Mouse (Mus musculus): ENCODE measurements at regions not wholly inside any gene's neighbourhood (a gene's known extent, or its start where the extent isn't known, plus 50 kb on each side); places are given as distances from the start of the nearest gene placed in this dataset.

DNA sequence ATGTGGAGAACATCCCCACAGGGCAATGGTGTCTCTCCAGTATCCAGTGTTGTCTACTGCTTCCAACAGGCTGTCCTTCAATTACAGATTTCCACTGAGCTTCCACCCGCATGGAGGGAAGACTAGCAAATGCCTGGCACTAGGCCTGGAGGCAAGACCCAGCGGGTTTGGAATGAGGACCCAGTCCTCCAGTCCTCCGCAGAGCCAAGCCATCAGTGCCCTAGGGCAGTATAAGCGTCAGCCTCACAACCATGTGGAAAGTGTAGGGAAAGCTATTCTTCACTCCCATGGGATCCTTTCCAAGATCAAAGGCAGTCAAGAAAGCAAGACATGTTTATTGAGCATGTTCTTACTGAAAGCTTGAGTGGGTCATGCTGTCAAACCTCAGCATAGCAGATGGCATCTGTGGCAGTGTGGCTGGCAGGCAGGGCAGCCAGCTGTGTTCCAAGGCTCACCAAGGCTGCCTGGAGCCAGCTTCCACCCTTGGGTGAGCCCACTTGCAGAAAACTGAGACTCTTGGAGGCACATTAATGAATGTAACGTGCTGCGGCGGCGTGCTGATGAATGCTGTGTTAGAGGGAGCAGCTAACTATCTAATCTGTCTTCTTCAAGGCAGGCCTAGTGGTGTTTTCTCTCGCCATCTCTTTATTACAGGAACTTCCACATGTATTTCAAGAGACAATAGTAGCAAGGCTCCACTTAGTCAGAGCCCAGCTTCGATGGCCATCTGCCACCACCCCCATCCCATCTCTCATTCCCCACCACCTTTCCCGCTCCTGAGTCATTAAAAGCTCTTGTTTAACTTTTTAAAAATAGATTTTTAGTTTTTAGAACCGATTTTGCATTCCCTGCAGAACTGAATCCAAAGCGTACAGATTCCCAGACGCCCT is 109.3 kb upstream of the Rybp start:
- Histone ChIP-seq H3K4me1 (ENCODE audit: control insufficient read depth, insufficient read depth, low read length) (no peaks in the 10 kb centered on the region), H3K27ac (ENCODE audit: low read depth, low read length) (no peak overlapping the region), H3K4me3 (ENCODE audit: low read depth, low read length) (no peak overlapping the region), H3K9me3 (ENCODE audit: control insufficient read depth, low read length) (no peaks in the 10 kb centered on the region), H3K9ac (replicated peaks; ENCODE audit: low read depth, low read length) (no peak overlapping the region), H3K36me3 (ENCODE audit: control insufficient read depth, insufficient read depth, low read length) (no peaks in the 10 kb centered on the region), H3K27me3 (ENCODE audit: control insufficient read depth, insufficient read depth, low read length) (no peaks in the 10 kb centered on the region), H3K4me2 (ENCODE audit: low read depth, low read length) (no peak overlapping the region)
- 64% methylated on average over 14 of the region's 14 CpGs for WGBS
- no peak for ATAC-seq (ENCODE audit: low read depth)

DNA sequence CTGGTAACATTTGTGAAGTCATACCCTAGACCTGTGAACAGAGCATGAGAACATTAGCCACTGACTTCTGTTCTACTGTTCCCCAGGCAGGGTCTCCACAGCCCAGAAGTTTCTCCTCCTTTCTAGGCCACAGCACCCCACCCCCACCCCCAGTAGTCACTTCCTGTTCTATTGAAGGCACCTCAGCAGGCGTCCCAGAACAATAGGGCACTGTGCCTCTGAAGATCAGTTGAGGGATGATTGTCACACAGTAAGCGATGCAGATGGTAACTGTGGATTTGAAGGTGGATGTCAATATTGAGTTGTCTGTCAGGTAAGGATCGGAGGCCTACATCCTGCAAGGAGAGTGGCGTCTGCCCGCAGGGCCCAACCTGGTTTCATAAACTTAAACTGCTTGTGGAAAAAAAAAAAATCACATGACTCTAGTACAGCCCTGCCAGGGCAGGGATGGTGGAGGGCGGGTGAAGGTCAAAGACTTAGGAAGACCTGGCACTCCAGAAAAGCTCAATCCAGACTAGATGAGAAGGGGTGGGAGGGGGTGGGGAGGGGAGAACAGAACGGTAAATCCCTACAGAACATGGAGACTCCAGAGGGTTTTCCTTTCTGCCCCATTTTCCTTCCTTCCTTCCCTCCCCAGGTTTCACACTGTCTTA is 103.1 kb upstream of the Rybp start:
- WGBS = 70% methylated on average over 7 of the region's 7 CpGs
- Histone ChIP-seq H3K4me1 (ENCODE audit: control insufficient read depth, insufficient read depth, low read length) (no peaks in the 10 kb centered on the region), H3K4me2 (ENCODE audit: low read depth, low read length) (no peak overlapping the region), H3K27me3 (ENCODE audit: control insufficient read depth, insufficient read depth, low read length) (no peaks in the 10 kb centered on the region), H3K9ac (replicated peaks; ENCODE audit: low read depth, low read length) (no peak overlapping the region), H3K4me3 (ENCODE audit: low read depth, low read length) (no peak overlapping the region), H3K9me3 (ENCODE audit: control insufficient read depth, low read length) (no peaks in the 10 kb centered on the region), H3K36me3 (ENCODE audit: control insufficient read depth, insufficient read depth, low read length) (no peaks in the 10 kb centered on the region), H3K27ac (ENCODE audit: low read depth, low read length) (no peak overlapping the region)
- no peak for ATAC-seq (ENCODE audit: low read depth)

DNA sequence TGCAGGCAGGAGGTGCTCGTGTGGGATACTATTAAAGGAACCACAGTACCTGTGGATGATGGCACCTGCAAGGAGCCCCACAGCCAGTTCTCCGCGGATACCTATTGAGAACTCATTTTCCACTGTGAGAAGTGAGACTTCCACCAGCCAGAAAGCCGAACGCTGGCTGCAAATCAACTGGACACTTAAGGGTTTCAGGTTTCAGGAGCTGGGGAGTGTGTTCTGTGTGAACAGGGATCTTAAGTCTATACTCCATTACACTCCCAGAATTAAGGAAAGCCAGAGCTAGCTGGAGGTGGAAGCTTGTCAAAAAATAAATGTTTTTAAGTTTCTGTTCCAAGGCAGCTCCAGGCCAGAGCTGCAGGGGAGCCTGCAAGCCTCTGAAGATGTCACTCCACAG is 99.8 kb upstream of the Rybp start:
- no peak overlapping the region for H3K9ac ChIP-seq (replicated peaks; ENCODE audit: low read depth, low read length)
- H3K27me3 ChIP-seq (ENCODE audit: control insufficient read depth, insufficient read depth, low read length) = no peaks in the 10 kb centered on the region
- H3K4me2 ChIP-seq (ENCODE audit: low read depth, low read length) = no peak overlapping the region
- no peak overlapping the region for H3K27ac ChIP-seq (ENCODE audit: low read depth, low read length)
- H3K4me3 ChIP-seq (ENCODE audit: low read depth, low read length) = no peak overlapping the region
- 16% methylated on average over 5 of the region's 5 CpGs for WGBS
- no peaks in the 10 kb centered on the region for H3K4me1 ChIP-seq (ENCODE audit: control insufficient read depth, insufficient read depth, low read length)
- no peak for ATAC-seq (ENCODE audit: low read depth)
- no peaks in the 10 kb centered on the region for H3K36me3 ChIP-seq (ENCODE audit: control insufficient read depth, insufficient read depth, low read length)
- H3K9me3 ChIP-seq (ENCODE audit: control insufficient read depth, low read length) = no peaks in the 10 kb centered on the region

DNA sequence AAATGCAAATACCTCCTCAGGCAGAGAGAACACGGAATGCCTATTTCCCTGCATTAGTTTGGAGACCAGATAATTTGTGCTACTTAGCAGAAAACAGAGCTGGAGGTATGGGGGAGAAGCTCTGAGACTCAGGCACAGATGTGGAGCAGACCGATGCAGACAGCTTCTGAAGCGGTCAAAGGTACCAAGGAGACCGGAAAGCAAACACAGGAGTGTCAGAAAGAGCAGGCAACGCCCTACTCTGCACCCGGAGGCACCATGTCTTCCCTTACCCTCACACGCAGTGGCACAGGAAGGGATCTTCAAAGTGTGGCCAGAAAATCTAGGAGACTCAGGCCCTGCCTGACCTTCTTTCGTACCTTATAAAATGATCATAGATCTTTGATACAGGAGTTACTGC is 98.4 kb upstream of the Rybp start:
- Histone ChIP-seq H3K4me2 (ENCODE audit: low read depth, low read length) (no peak overlapping the region), H3K27me3 (ENCODE audit: control insufficient read depth, insufficient read depth, low read length) (no peaks in the 10 kb centered on the region), H3K36me3 (ENCODE audit: control insufficient read depth, insufficient read depth, low read length) (no peaks in the 10 kb centered on the region), H3K4me1 (ENCODE audit: control insufficient read depth, insufficient read depth, low read length) (no peaks in the 10 kb centered on the region), H3K27ac (ENCODE audit: low read depth, low read length) (no peak overlapping the region), H3K9ac (replicated peaks; ENCODE audit: low read depth, low read length) (no peak overlapping the region), H3K9me3 (ENCODE audit: control insufficient read depth, low read length) (no peaks in the 10 kb centered on the region), H3K4me3 (ENCODE audit: low read depth, low read length) (no peak overlapping the region)
- WGBS = 67% methylated on average over 8 of the region's 8 CpGs
- ATAC-seq (ENCODE audit: low read depth) = no peak

DNA sequence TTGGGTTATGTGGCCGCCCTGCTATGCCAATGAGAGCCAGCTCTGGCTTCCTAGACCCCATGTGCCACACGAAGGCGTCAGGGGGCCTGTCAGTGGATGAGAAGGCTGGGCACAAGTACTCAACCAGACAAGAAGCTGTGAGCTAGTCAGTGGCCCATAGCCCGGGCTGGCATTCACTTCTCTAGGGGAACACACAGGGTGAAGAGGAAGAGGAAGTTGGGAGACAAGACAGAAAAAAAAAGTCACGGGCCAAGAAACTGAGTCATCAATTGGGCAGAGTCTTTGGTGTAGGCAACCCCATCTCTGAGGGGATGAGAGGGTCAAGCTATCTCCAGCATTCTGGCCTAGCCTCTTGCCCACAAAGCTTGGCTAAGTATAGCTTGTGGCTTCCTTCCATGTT is 93.8 kb upstream of the Rybp start:
- no peak for ATAC-seq (ENCODE audit: low read depth)
- WGBS = 78% methylated on average over 5 of the region's 5 CpGs
- H3K36me3 ChIP-seq (ENCODE audit: control insufficient read depth, insufficient read depth, low read length) = no peaks in the 10 kb centered on the region
- H3K4me3 ChIP-seq (ENCODE audit: low read depth, low read length) = no peak overlapping the region
- no peak overlapping the region for H3K9ac ChIP-seq (replicated peaks; ENCODE audit: low read depth, low read length)
- H3K27me3 ChIP-seq (ENCODE audit: control insufficient read depth, insufficient read depth, low read length) = no peaks in the 10 kb centered on the region
- peaks cover 9% of the 10 kb centered on the region; the same call in 1 of the 2 replicates for H3K4me1 ChIP-seq (ENCODE audit: control insufficient read depth, insufficient read depth, low read length)
- no peak overlapping the region for H3K4me2 ChIP-seq (ENCODE audit: low read depth, low read length)
- no peaks in the 10 kb centered on the region for H3K9me3 ChIP-seq (ENCODE audit: control insufficient read depth, low read length)
- H3K27ac ChIP-seq (ENCODE audit: low read depth, low read length) = no peak overlapping the region

DNA sequence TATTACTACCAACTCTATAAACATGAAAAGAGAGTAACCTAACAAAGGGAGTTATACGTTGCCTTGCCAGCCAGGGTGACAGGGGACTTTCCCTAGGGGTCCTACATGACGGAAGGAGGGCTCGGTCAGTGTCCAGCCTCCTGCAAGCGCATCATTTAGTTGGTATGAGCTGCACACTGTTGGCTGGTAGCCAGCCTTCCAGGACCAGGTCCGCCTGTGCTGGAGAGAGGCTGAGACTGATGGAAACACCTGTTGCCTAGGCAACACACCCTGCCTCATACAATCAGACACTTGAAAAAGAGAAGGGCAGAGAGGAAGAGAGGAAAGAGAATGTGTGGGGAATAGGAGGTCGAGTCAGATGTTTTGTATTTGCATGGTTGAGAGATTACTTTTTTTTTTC is 93.3 kb upstream of the Rybp start:
- no peaks in the 10 kb centered on the region for H3K9me3 ChIP-seq (ENCODE audit: control insufficient read depth, low read length)
- H3K36me3 ChIP-seq (ENCODE audit: control insufficient read depth, insufficient read depth, low read length) = no peaks in the 10 kb centered on the region
- H3K4me1 ChIP-seq (ENCODE audit: control insufficient read depth, insufficient read depth, low read length) = peaks cover 9% of the 10 kb centered on the region; the same call in 1 of the 2 replicates
- H3K27me3 ChIP-seq (ENCODE audit: control insufficient read depth, insufficient read depth, low read length) = no peaks in the 10 kb centered on the region
- H3K9ac ChIP-seq (replicated peaks; ENCODE audit: low read depth, low read length) = no peak overlapping the region
- peak; percentile 84 for ATAC-seq (ENCODE audit: low read depth)
- H3K4me2 ChIP-seq (ENCODE audit: low read depth, low read length) = no peak overlapping the region
- 8% methylated on average over 6 of the region's 6 CpGs for WGBS
- no peak overlapping the region for H3K4me3 ChIP-seq (ENCODE audit: low read depth, low read length)
- no peak overlapping the region for H3K27ac ChIP-seq (ENCODE audit: low read depth, low read length)

DNA sequence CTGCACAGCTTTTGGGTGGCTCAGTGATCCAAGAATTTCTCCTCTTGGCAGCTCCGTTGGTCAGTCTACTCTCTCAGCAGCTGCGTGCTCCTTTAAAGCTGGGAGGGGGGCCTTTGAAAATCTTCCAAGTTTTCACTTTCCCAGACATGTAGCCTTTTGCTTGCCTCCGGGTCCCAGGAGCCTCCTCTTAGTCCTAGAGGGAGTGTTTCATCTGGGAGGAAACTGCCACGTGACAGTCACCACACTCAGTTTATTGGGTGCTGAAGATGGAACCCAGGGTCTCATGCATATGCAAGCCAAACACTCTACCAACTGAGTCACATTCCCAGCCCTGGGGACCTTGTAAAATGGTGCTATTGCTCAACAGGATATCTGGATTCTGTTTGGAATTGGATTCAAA is 92.5 kb upstream of the Rybp start:
- H3K27ac ChIP-seq (ENCODE audit: low read depth, low read length) = no peak overlapping the region
- H3K4me1 ChIP-seq (ENCODE audit: control insufficient read depth, insufficient read depth, low read length) = peaks cover 9% of the 10 kb centered on the region; the same call in 1 of the 2 replicates
- H3K9me3 ChIP-seq (ENCODE audit: control insufficient read depth, low read length) = no peaks in the 10 kb centered on the region
- H3K9ac ChIP-seq (replicated peaks; ENCODE audit: low read depth, low read length) = no peak overlapping the region
- no peaks in the 10 kb centered on the region for H3K36me3 ChIP-seq (ENCODE audit: control insufficient read depth, insufficient read depth, low read length)
- ATAC-seq (ENCODE audit: low read depth) = no peak
- no peak overlapping the region for H3K4me3 ChIP-seq (ENCODE audit: low read depth, low read length)
- H3K4me2 ChIP-seq (ENCODE audit: low read depth, low read length) = no peak overlapping the region
- H3K27me3 ChIP-seq (ENCODE audit: control insufficient read depth, insufficient read depth, low read length) = no peaks in the 10 kb centered on the region
- 36% methylated on average over 4 of the region's 4 CpGs for WGBS

DNA sequence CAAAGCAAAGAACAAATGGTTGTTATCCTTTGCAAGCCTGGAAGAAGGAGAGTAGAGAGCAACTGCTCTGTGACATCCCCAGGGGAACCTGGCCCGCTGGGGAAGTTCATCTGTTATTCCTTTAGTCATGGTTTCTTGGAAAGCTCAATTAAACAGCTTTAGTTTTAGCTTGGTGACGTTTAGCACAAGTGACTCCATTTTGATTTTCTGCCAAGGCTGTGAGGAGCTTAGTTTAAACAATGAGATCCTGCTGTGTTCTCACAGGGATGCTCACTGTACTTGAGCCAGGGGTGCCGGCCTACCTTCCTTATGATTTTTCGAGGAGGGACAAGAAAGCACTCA is 91.2 kb upstream of the Rybp start:
- no peak overlapping the region for H3K4me3 ChIP-seq (ENCODE audit: low read depth, low read length)
- no peak overlapping the region for H3K27ac ChIP-seq (ENCODE audit: low read depth, low read length)
- H3K36me3 ChIP-seq (ENCODE audit: control insufficient read depth, insufficient read depth, low read length) = no peaks in the 10 kb centered on the region
- no peaks in the 10 kb centered on the region for H3K27me3 ChIP-seq (ENCODE audit: control insufficient read depth, insufficient read depth, low read length)
- H3K9me3 ChIP-seq (ENCODE audit: control insufficient read depth, low read length) = no peaks in the 10 kb centered on the region
- H3K4me1 ChIP-seq (ENCODE audit: control insufficient read depth, insufficient read depth, low read length) = peaks cover 9% of the 10 kb centered on the region; the same call in 1 of the 2 replicates
- H3K9ac ChIP-seq (replicated peaks; ENCODE audit: low read depth, low read length) = no peak overlapping the region
- ATAC-seq (ENCODE audit: low read depth) = no peak
- no peak overlapping the region for H3K4me2 ChIP-seq (ENCODE audit: low read depth, low read length)
- WGBS = 27% methylated on average over 4 of the region's 4 CpGs

DNA sequence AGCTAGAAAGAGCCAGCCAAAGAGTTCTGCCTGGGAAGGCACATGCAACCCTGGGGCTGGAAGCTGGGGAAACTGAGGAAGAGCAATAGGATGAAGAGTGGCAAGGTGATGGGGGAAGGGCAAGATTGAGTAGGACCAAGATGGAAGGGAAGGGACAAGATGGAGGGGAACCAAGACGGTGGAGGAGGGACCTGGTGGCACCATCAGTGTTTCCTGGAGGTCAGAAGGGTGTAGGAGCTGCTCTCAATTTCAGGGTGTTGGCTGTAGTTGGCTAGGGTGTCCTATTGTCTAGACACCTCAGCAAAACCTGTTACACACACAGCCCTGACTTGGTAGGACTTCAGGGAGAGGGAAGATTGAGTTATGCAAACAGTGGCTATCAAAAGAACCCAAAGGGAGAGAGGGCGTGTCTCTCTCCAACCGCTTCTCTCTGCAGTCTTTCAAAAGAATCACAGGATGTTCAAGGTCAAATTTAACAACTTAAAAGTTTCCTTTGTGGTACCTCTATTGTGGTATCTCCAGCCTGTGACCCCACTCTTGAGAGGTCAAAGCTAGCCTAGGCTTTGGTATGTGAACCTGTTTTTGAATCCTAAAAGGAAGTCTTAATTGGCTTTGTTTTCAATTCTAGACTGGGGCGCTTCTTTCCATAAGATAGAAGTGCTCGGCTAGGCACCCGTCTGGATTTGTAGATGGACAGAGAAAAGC is 90.7 kb upstream of the Rybp start:
- H3K4me2 ChIP-seq (ENCODE audit: low read depth, low read length) = no peak overlapping the region
- no peak overlapping the region for H3K4me3 ChIP-seq (ENCODE audit: low read depth, low read length)
- no peaks in the 10 kb centered on the region for H3K36me3 ChIP-seq (ENCODE audit: control insufficient read depth, insufficient read depth, low read length)
- no peaks in the 10 kb centered on the region for H3K9me3 ChIP-seq (ENCODE audit: control insufficient read depth, low read length)
- H3K9ac ChIP-seq (replicated peaks; ENCODE audit: low read depth, low read length) = no peak overlapping the region
- WGBS = 36% methylated on average over 6 of the region's 6 CpGs
- no peaks in the 10 kb centered on the region for H3K27me3 ChIP-seq (ENCODE audit: control insufficient read depth, insufficient read depth, low read length)
- no peak for ATAC-seq (ENCODE audit: low read depth)
- H3K4me1 ChIP-seq (ENCODE audit: control insufficient read depth, insufficient read depth, low read length) = peaks cover 9% of the 10 kb centered on the region; the same call in 1 of the 2 replicates
- H3K27ac ChIP-seq (ENCODE audit: low read depth, low read length) = no peak overlapping the region
